ENCODE assay signal across 8 mouse cellular contexts in genomic region chr4:122835530-122836402, GRCm38 (mm10). TPM values are rescaled to one million over a fixed set of nuclear protein-coding genes. Genes with fewer than 3 reads are reported as not detected.
DNase-seq lines count a peak whose midpoint lies in the region; ATAC-seq and TF ChIP-seq lines count a peak whose summit lies in the region.

Gene Ppt1 (plus strand): TSS chr4:122836242.

- DNase-seq in gastrocnemius, postnatal 10 days = peak; percentile 82
- peak; percentile 95 for DNase-seq in induced T-regulatory cell, adult 2 months (ENCODE audit: low read depth)
- peak; percentile 80 to 93 for DNase-seq in left cerebral cortex, adult 9 months (ENCODE audit: low spot score in 2 of 2)
- DNase-seq in right cerebral cortex, postnatal 14 days = peak; percentile 93
- DNase-seq in urinary bladder, postnatal 36 days (ENCODE audit: low spot score in 2 of 2) = peak; percentile 72 to 83

- peak within 1 kb of the TSS; percentile 98 for H3K4me3 ChIP-seq in cortical plate, adult 2 months (ENCODE audit: insufficient read depth, low read length)

- peak within 1 kb of the TSS; percentile 88 for H3K27ac ChIP-seq in cortical plate, adult 2 months (ENCODE audit: insufficient read depth, low read length)

- TF ChIP-seq CTCF in cortical plate, adult 2 months (IDR thresholded peaks at IDR 0.05; ENCODE audit: extremely low read depth, insufficient read depth, low read length) = no peak

- peak; percentile 78; the same call in 1 of the 2 replicates for TF ChIP-seq POLR2A in cortical plate, adult 2 months (IDR thresholded peaks at IDR 0.05; ENCODE audit: extremely low read depth, insufficient read depth, low read length)

- peaks cover 6% of the 10 kb centered on the region for H3K4me1 ChIP-seq in cortical plate, adult 2 months (ENCODE audit: control insufficient read depth, insufficient read depth, low read length)

- ATAC-seq in activated CD4-positive, CD25-positive, alpha-beta regulatory T cell, adult 4 months = peak; percentile 93
- ATAC-seq in megakaryocyte progenitor cell, adult 5-6 weeks (replicated peaks; ENCODE audit: poor library complexity) = peak; percentile 92

RNA-seq across cellular contexts. Expression of gene Ppt1, which starts in this region (rescaled TPM):
- polyA plus RNA-seq in activated CD4-positive, CD25-positive, alpha-beta regulatory T cell, adult 4 months (2017; shearing (Covaris generic)) = 100 to 1,000 TPM; 104 to 109 TPM
- 117 and 120 TPM in 2 replicates for polyA plus RNA-seq in cortical plate, adult 2 months (2012; rRNA removed)
- total RNA-seq in gastrocnemius, postnatal 10 days (2021) = 10 to 100 TPM; 21.2 to 24.6 TPM
- 120 and 123 TPM in 2 replicates for total RNA-seq in megakaryocyte progenitor cell, adult 5-6 weeks (2015)
- total RNA-seq in megakaryocyte progenitor cell, adult 5-6 weeks (2017) = 71.5 and 79.3 TPM in 2 replicates

Comparison
In these comparisons a context has a peak if more than half of its experiments do, and no peak if none do; other contexts are left out.
1. Peak in every context shown above with its lines: DNase-seq, ATAC-seq, H3K4me3 ChIP-seq and H3K27ac ChIP-seq.